Mouse (Mus musculus): ENCODE results near the gene Luc7l3.

Luc7l3 gene

GRCm38 (mm10) chr11:94338347-94338746 lies 16.6 kb upstream of the Luc7l3 start:
- no peak for DNase-seq (ENCODE audit: low read depth, low spot score)

DNA sequence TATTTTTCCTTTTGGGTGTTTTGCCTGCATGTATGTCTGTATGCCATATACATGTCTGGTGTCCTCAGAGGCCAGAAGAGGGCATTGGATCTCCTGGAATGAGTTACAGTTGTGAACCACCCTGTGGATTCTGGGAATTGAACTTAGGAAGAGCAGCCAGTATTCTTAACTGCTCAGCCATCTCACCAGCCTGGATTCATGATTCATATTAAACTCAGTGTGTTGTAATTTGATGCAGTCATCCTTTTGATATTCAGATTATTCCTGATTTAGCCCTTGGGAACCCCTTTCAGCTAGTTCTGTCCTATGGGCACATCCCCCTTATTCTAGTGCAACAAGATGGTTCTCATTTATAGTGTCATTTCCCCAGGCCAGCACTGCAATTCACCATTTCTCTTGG lies 14.8 kb upstream of the Luc7l3 start:
- no peak for DNase-seq (ENCODE audit: low read depth, low spot score)

- DNase-seq (ENCODE audit: low read depth, low spot score) = no peak
Measured at GRCm38 (mm10) chr11:94334386-94334968, 12.7 kb upstream of the Luc7l3 start.

GRCm38 (mm10) chr11:94332726-94333125 lies 10.9 kb upstream of the Luc7l3 start:
- no peak for DNase-seq (ENCODE audit: low read depth, low spot score)

DNA sequence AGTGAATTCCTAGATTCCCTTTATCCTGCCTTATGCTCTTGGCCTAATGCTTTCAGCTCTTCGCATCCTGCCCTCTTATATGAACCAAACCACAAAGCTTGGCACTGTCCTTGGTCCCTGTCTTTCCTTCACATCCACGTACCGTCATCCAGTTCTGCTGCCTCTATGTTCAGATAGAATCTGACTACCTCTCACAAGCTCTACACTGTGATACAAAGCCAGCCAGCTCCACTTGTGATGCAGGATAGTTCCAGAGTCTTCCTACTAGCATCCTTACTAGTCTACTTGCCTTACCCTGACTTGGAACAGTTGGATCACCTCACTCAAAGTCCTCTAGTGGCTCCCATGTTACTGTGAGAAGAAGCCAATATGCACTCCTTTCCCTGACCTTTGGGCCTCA lies 8.4 kb upstream of the Luc7l3 start:
- no peak for DNase-seq (ENCODE audit: low read depth, low spot score)

- peak; percentile 60 for DNase-seq (ENCODE audit: low read depth, low spot score)
Measured at GRCm38 (mm10) chr11:94329270-94329891, 7.6 kb upstream of the Luc7l3 start.

GRCm38 (mm10) chr11:94328644-94329025 lies 6.8 kb upstream of the Luc7l3 start:
- no peak for DNase-seq (ENCODE audit: low read depth, low spot score)

- peak; percentile 94 for DNase-seq (ENCODE audit: low read depth, low spot score)
Measured at GRCm38 (mm10) chr11:94327693-94328643, 6.2 kb upstream of the Luc7l3 start, which contains the start of gene Ankrd40. Gene Ankrd40 (plus strand): TSS chr11:94328001.

DNA sequence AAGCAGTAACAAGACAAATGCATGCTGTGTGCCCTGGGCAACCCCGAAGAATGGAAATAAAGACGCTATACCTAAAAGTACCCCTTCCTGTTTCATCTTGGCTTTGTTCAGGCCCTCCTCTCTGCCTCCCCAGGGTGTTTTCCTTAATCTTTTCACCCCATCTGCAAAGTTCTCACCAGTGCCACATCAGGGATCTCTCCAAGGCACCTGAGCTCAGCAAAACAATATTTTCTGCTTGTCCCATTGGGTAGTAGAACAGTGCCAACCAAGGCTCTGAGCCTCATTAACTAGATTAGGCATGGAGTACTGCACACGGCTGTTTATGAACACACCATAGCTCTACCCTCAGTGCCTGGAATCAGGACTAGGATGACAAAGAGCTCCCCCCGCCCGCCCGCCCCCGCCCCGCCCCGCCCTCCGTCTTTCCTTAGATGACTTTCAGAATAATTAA lies 5.2 kb upstream of the Luc7l3 start:
- no peak for DNase-seq (ENCODE audit: low read depth, low spot score)

DNA sequence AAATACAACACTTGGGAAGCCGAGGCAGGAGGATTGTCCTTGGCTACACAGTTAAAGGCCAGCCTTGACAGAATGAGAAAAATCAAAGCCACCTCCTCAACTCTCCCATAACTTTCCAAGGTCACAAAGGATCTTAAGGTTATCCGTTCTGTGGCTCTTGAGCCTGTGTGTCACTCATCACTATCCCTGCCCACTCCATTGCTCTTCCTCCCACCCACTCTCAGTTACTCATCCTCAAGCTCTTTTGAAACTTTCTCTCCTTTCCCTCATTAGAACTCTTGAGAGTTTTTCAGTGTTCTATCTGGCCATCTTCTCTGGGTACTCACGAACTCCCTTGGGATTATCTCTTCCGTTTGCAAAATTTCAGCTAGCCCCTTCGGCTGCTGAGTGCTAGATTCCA lies 2.8 kb upstream of the Luc7l3 start:
- no peak for DNase-seq (ENCODE audit: low read depth, low spot score)

- DNase-seq (ENCODE audit: low read depth, low spot score) = no peak
Measured at GRCm38 (mm10) chr11:94323271-94323925, 1.6 kb upstream of the Luc7l3 start.

DNA sequence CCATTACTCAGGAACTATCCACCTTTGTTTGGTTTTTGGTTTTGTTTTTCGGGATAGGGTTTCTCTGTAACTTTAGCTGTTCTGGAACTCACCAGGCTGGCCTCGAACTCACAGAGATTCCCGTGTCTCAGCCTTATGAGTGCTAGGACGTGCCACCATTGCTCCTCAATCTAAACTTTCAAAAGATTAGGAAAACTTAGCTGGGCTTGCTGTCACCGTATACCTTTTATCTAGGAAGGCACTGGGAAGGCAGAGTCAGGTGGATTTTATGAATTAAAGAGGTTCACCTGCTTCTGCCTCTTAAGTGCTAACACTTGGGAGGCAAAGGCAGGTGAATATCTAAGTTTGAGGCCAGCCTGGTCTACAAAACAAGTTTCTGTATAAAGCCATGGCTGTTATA lies 848 bp upstream of the Luc7l3 start:
- DNase-seq (ENCODE audit: low read depth, low spot score) = no peak

DNA sequence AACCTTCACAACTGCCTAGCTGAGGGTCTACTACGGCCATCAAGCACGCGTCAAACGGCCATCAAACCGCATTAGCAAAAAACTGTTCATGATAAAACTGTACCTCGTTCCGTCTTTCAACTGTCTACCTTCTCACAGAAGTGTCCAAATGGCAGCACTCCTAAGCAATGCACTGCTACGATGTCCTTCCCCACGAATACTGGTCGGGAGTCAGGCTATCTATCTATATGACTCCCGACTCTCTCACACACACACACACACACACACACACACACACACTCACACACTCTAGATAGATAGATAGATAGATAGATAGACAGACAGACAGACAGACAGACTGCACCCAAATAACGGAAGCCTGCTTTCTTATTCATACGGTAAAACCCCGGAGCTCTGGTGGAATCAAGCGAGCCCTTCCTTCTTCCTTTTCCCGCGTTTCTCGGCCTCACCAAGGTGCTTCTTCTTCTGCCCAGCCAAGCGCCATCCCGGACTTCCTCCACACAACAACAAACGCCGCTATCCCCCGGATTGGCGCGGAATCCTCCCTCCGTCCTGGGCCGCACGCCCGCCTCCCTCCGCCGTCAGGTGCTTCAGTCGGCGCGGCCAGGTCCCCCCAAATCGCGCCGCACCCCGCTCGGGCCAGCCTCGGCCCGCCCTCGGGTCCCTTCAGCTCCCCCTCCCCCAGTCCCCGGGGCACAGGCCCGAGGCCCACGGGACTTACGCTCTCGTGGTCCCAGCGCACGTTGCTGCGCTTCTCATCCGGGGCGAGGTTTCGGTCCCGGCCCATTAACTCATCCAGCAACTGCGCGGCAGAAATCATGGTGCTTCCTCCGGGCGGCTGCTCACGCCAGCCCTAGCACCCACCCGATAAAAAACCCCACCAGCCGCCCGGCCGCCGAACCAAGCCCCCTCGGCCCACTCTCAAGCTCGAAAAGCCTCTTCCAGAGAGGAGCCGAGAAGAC lies 538 bp downstream of the Luc7l3 start:
- DNase-seq (ENCODE audit: low read depth, low spot score) = peak; percentile 79

DNA sequence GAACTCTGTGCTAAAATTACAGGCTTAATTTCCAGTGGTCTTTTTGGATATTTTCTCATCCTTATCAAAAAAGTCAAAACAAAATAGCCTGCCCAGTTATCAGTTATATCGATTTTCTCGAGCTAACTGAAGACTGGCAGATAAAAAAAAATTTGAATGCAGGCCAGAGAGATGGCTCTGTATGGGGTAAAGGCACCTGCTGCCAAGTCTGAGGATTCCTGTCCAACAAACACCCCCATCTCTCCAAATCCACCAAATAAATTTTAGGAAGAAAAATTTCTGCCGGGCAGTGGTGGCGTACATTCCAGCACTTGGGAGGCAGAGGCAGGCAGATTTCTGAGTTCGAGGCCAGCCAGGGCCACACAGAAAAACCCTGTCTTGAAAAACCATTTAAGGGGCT lies 3.7 kb downstream of the Luc7l3 start:
- DNase-seq (ENCODE audit: low read depth, low spot score) = no peak

GRCm38 (mm10) chr11:94317515-94317914 lies 4.3 kb downstream of the Luc7l3 start:
- no peak for DNase-seq (ENCODE audit: low read depth, low spot score)

- no peak for DNase-seq (ENCODE audit: low read depth, low spot score)
Measured at GRCm38 (mm10) chr11:94317014-94317413, 4.8 kb downstream of the Luc7l3 start.

GRCm38 (mm10) chr11:94316528-94316927 lies 5.3 kb downstream of the Luc7l3 start:
- DNase-seq (ENCODE audit: low read depth, low spot score) = no peak

DNA sequence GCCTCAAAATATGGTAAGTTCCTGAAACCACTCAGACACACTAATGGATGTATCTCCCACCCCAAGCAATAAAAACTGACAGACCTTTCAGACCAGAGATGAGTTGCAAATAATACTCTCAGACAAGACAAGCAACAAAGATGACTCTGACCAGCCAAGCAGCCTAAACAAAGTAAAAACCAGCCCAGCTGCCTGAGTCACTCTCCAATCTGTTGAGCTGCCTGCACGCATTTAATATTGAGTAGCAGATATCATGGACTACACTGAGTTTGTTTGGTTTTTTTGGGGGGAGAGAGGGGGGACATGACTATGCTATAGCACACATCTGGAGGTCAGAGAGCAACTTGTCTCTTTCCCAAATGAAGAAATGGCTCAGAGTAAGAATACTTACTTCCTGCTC lies 6.5 kb downstream of the Luc7l3 start:
- DNase-seq (ENCODE audit: low read depth, low spot score) = no peak

DNA sequence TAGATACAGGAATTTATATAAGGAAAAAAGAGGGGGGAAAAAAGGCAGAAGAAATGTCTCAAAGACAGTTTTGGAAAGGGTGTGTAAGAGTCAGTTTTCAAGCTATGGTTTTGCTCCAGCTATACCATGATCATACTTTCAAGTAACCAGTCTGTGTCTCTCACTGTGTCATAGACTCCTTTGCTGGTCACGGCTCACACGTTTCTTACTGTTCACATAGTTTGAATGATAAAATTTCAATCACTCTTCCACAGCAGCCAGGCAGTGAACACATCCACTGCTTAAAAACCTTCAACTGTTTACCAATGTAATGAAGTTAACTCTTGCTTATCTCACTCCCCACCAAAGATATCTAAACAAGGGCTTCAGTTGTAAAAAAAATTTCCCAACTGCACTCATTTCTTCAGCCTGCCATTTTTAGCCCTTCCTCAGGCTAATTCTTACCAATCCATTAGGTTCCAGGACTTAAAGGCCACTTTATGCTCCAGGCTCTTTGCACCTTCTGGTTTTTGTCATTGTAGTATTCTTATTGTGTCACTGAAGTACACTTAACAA lies 7.6 kb downstream of the Luc7l3 start:
- DNase-seq (ENCODE audit: low read depth, low spot score) = no peak

GRCm38 (mm10) chr11:94312733-94313132 lies 9.1 kb downstream of the Luc7l3 start:
- no peak for DNase-seq (ENCODE audit: low read depth, low spot score)
